Mouse (Mus musculus) liver, embryonic 14.5 days (tissue): ENCODE data around the gene Hmgn2. TPM values are rescaled to one million over a fixed set of nuclear protein-coding genes. Genes with fewer than 3 reads are reported as not detected.

Experiments used
- ATAC-seq: fragments of 200-750 bp; cut with Nextera tagmentation; 2 replicates; pipeline ENCODE4 v1.8.0; 2017; ENCODE audit warnings: moderate number of reproducible peaks, mild to moderate bottlenecking, moderate library complexity; ENCODE audit not compliant: insufficient read depth
- DNase-seq, 3 experiments: peaks; one replicate each; pipeline ENCODE4 v3.0.0-alpha.2; 2012 to 2013; ENCODE audit warnings: low read depth in 3 of 3, low spot score in 3 of 3
- H3K27ac ChIP-seq: fragments of 300-500 bp; sonication (generic); 2 replicates; pipeline ENCODE4 v1.5.1; 2014; ENCODE audit warnings: moderate library complexity, mild to moderate bottlenecking, control low read depth, inconsistent platforms
- H3K27me3 ChIP-seq: fragments of 300-500 bp; sonication (generic); 2 replicates; pipeline ENCODE4 v1.6.1; 2014; ENCODE audit warnings: mild to moderate bottlenecking, low read length, moderate library complexity; ENCODE audit not compliant: control insufficient read depth, insufficient read depth
- H3K36me3 ChIP-seq: fragments of 300-500 bp; sonication (generic); replicated peaks from 2 replicates; pipeline ENCODE4 v1.6.1; 2014; ENCODE audit warnings: low read depth; ENCODE audit not compliant: control insufficient read depth, insufficient read depth
- H3K4me1 ChIP-seq, 2 experiments: fragments of 200-500 bp in 1 of 2; fragments of 300-500 bp in 1 of 2; sonication (generic) in 1 of 2; replicated peaks; 2 replicates each; pipeline ENCODE4 v1.6.1; 2012 to 2014; ENCODE audit warnings: antibody characterized with exemption in 1 of 2, inconsistent platforms in 1 of 2, low read length in 1 of 2; ENCODE audit not compliant: control insufficient read depth in 2 of 2, insufficient read depth in 2 of 2
- H3K4me2 ChIP-seq: fragments of 300-500 bp; sonication (generic); 2 replicates; pipeline ENCODE4 v1.6.1; 2014; ENCODE audit warnings: low read depth, mild to moderate bottlenecking, control low read depth, moderate library complexity
- H3K4me3 ChIP-seq, 2 experiments: fragments of 200-500 bp in 1 of 2; fragments of 300-500 bp in 1 of 2; sonication (generic) in 1 of 2; 2 replicates each; pipeline ENCODE4 v1.5.1; 2012 to 2014; ENCODE audit warnings: low read depth in 2 of 2, low read length in 2 of 2, mild to moderate bottlenecking in 2 of 2, control low read depth in 1 of 2, inconsistent platforms in 1 of 2, moderate library complexity in 1 of 2; ENCODE audit not compliant: insufficient read depth in 1 of 2
- H3K9ac ChIP-seq: fragments of 300-500 bp; sonication (generic); replicated peaks from 2 replicates; pipeline ENCODE4 v1.6.1; 2014; ENCODE audit warnings: mild to moderate bottlenecking, control low read depth, moderate library complexity
- H3K9me3 ChIP-seq: fragments of 300-500 bp; sonication (generic); 2 replicates; pipeline ENCODE4 v1.6.1; 2016; ENCODE audit warnings: low read length, mixed read lengths; ENCODE audit not compliant: control insufficient read depth
- CTCF ChIP-seq: IDR thresholded peaks from 2 replicates; pipeline ENCODE4 v1.5.1; 2016; ENCODE audit warnings: antibody characterized with exemption, low read depth, control low read depth
- EP300 ChIP-seq: IDR thresholded peaks from 2 replicates; pipeline ENCODE4 v1.6.1; 2016; ENCODE audit warnings: antibody characterized with exemption, low read depth
- WGBS: fragments of 180-500 bp; shearing (Covaris S2); extraction: QIAGEN DNeasy Blood & Tissue Kit; methylation state at CpG from one replicate; pipeline ENCODE4 v1.1.7; 2014; ENCODE audit not compliant: insufficient replicate concordance; 5-methylcytosine and 5-hydroxymethylcytosine counted together
- polyA plus RNA-seq, 2 experiments: library from polyadenylated mRNA; depleted of rRNA in 1 of 2; stranded (reverse) in 1 of 2; unstranded in 1 of 2; fragments of >200 nt; fragmentation: Nextera tagmentation in 1 of 2; extraction: Ambion mirVana in 1 of 2; gene quantifications; 2 replicates each; pipeline versions ENCODE4 v1.2.1 to v1.2.3; 2012 to 2014

The Hmgn2 gene
- polyA plus RNA-seq, 2 experiments, result 233 to 670 TPM

GRCm38 (mm10) chr4:133980496-133980895 lies 12.0 kb upstream of the Hmgn2 start:
- Histone ChIP-seq H3K27me3 (no peaks in the 10 kb centered on the region), H3K4me2 (no peak overlapping the region), H3K27ac (no peak overlapping the region), H3K9ac (no peak overlapping the region), H3K9me3 (no peaks in the 10 kb centered on the region), H3K4me1 (no peaks in the 10 kb centered on the region), H3K36me3 (peaks cover 2% of the 10 kb centered on the region), H3K4me3 (no peak overlapping the region)
- WGBS, result 78% methylated on average over 5 of the region's 5 CpGs
- ATAC-seq (no peak), DNase-seq (no peak)
- no peak for TF ChIP-seq EP300
- TF ChIP-seq CTCF, result no peak

GRCm38 (mm10) chr4:133978021-133978711 lies 9.7 kb upstream of the Hmgn2 start:
- no peak overlapping the region for H3K9ac ChIP-seq
- no peak overlapping the region for H3K27ac ChIP-seq
- H3K4me2 ChIP-seq, result no peak overlapping the region
- TF ChIP-seq CTCF, result no peak
- no peak for TF ChIP-seq EP300
- no peaks in the 10 kb centered on the region for H3K9me3 ChIP-seq
- WGBS, result 76% methylated on average over 10 of the region's 10 CpGs
- peaks cover 2% of the 10 kb centered on the region for H3K36me3 ChIP-seq
- H3K4me1 ChIP-seq, result no peaks in the 10 kb centered on the region
- ATAC-seq, result no peak
- no peak overlapping the region for H3K4me3 ChIP-seq
- no peak for DNase-seq
- no peaks in the 10 kb centered on the region for H3K27me3 ChIP-seq

GRCm38 (mm10) chr4:133971741-133972140 lies 3.3 kb upstream of the Hmgn2 start:
- Histone ChIP-seq H3K9ac (no peak overlapping the region), H3K27me3 (no peaks in the 10 kb centered on the region), H3K27ac (no peak overlapping the region), H3K4me3 (no peak overlapping the region), H3K4me1 (peaks cover 6 to 9% of the 10 kb centered on the region in 2 experiments; a peak in 3 of 4 replicates), H3K9me3 (no peaks in the 10 kb centered on the region), H3K4me2 (no peak overlapping the region), H3K36me3 (peaks cover 1% of the 10 kb centered on the region)
- WGBS, result 76% methylated on average over 8 of the region's 8 CpGs
- no peak for DNase-seq
- no peak for ATAC-seq
- TF ChIP-seq EP300 (no peak), CTCF (no peak)

- WGBS, result 81% methylated on average over 13 of the region's 13 CpGs
- Histone ChIP-seq H3K36me3 (peaks cover 10% of the 10 kb centered on the region), H3K27ac (no peak overlapping the region), H3K4me2 (no peak overlapping the region), H3K9me3 (no peaks in the 10 kb centered on the region), H3K9ac (no peak overlapping the region), H3K4me3 (no peak overlapping the region), H3K27me3 (no peaks in the 10 kb centered on the region), H3K4me1 (peaks cover 11 to 16% of the 10 kb centered on the region in 2 experiments)
- TF ChIP-seq CTCF, result no peak
- no peak for TF ChIP-seq EP300
- DNase-seq (no peak), ATAC-seq (no peak)
Observed at GRCm38 (mm10) chr4:133970876-133971275, 2.4 kb upstream of the Hmgn2 start.

- 56% methylated on average over 4 of the region's 4 CpGs for WGBS
- TF ChIP-seq EP300 (no peak), CTCF (no peak)
- Histone ChIP-seq H3K9ac (no peak overlapping the region), H3K9me3 (no peaks in the 10 kb centered on the region), H3K4me3 (no peak overlapping the region), H3K36me3 (peaks cover 16% of the 10 kb centered on the region), H3K4me1 (peaks cover 14 to 16% of the 10 kb centered on the region in 2 experiments), H3K27me3 (no peaks in the 10 kb centered on the region), H3K4me2 (no peak overlapping the region), H3K27ac (no peak overlapping the region)
- DNase-seq (no peak), ATAC-seq (no peak)
Observed at GRCm38 (mm10) chr4:133970196-133970595, 1.7 kb upstream of the Hmgn2 start.
